Mouse (Mus musculus) ES-E14 (cell line): ENCODE data around the gene Triml2.

Experiments
- MAFK ChIP-seq: IDR thresholded peaks from 2 replicates; pipeline ENCODE4 v1.6.1; 2014; ENCODE audit warnings: mild to moderate bottlenecking, low read depth, low read length, inconsistent platforms; ENCODE audit not compliant: insufficient read depth
- ZC3H11A ChIP-seq: IDR thresholded peaks from 2 replicates; pipeline ENCODE4 v1.6.1; 2012; ENCODE audit warnings: low read depth, mild to moderate bottlenecking, inconsistent platforms, low read length, borderline replicate concordance
- ZNF384 ChIP-seq: IDR thresholded peaks from 2 replicates; pipeline ENCODE4 v1.6.1; 2012; ENCODE audit warnings: low read depth, low read length, inconsistent platforms

DNA sequence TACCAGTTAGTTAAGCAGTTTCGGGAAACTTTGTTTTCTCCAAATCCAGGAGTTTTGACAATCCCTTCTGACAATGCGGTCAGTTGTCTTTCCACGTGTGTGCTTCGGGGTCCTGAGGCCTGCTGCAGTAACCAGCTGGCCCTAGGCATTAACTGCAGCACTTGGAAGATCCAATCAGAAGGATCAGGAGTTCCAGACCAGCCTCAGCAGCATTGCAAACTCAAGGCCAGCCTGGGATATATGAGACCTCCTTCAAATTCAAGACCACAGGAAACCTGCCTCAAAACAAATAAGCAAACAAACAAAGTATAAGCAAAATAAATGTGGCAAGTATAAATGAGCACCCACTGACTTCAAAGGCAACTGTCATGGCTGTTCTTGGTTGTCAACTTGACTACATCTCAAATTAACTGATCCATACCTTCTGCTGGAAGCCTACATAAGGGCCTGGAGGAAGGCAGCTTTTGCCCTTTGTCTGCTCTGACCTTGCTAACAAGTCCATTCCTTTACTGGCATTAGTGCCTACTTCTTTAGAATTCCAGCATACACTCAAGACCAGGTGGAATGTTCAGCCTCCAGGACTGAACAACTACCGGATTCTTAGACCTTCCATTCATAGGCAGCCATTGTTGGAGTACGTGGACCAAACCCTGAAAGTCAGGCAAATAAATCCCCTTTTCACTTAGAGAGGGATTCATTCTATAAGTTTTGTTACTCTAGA lies 3.4 kb upstream of the Triml2 start:
- TF ChIP-seq ZNF384: no peak
- TF ChIP-seq MAFK: no peak
- no peak for TF ChIP-seq ZC3H11A
